ENCODE assay signal across 12 mouse cellular contexts in the genomic region with DNA sequence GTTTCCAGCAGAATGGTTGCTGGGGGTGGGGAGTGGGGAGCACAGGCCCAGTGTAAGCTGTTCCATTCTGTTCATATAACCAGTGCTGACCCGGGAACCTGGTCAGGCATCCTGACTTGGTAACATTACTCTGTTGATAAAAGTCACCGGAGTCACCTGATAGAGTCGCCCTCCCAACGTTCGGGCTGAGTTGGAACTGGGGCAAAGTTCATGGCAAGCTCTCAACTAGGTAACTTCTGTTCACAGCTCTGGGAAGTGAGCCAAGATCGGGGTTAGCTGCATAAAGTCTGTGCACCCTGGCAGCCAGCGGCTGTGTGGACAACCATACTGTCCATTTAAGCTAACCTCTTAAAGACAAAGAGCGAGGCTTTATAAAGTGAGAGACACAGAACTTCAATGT. TPM values are rescaled to one million over a fixed set of nuclear protein-coding genes. Genes with fewer than 3 reads are reported as not detected.
DNase-seq lines count a peak whose midpoint lies in the region; ATAC-seq and TF ChIP-seq lines count a peak whose summit lies in the region.
"Not testable (repeated sequence)": the region's sequence is repeated elsewhere in the genome, so short reads cannot be mapped to it uniquely, and the experiment has no call there.
"Had no signal": no experiment of that assay in that cellular context is flagged by ENCODE, and none has a peak within 500 bp of the region (broad histone marks: within the 10 kb centered on the region; RNA-seq: fewer than 3 reads in every experiment).

No protein-coding gene starts in this region.

- H3K4me2 ChIP-seq in kidney, embryonic 15.5 days; liver, embryonic 14.5 days (ENCODE audit: low read depth); stomach, embryonic 15.5 days: not testable (repeated sequence)

- H3K4me1 ChIP-seq in kidney, embryonic 15.5 days: peaks cover 24% of the 10 kb centered on the region
- not testable (repeated sequence) for H3K4me1 ChIP-seq in liver, embryonic 14.5 days (replicated peaks; ENCODE audit: control insufficient read depth in 2 of 2, insufficient read depth in 2 of 2, low read length in 1 of 2); stomach, embryonic 15.5 days

- H3K9ac ChIP-seq in kidney, embryonic 15.5 days; liver, embryonic 14.5 days (replicated peaks); stomach, embryonic 15.5 days: not testable (repeated sequence)

- H3K4me3 ChIP-seq in kidney, embryonic 15.5 days (replicated peaks); liver, embryonic 14.5 days (ENCODE audit: insufficient read depth in 1 of 2, low read depth in 2 of 2, low read length in 2 of 2); stomach, embryonic 15.5 days (replicated peaks): not testable (repeated sequence)

- H3K27me3 ChIP-seq in kidney, embryonic 15.5 days; liver, embryonic 14.5 days (ENCODE audit: control insufficient read depth, insufficient read depth, low read length); stomach, embryonic 15.5 days (replicated peaks): not testable (repeated sequence)

- TF ChIP-seq CTCF in liver, embryonic 14.5 days (IDR thresholded peaks at IDR 0.05; ENCODE audit: low read depth): not testable (repeated sequence)

- not testable (repeated sequence) for H3K9me3 ChIP-seq in kidney, embryonic 15.5 days (replicated peaks); liver, embryonic 14.5 days (ENCODE audit: control insufficient read depth, low read length); stomach, embryonic 15.5 days

- not testable (repeated sequence) for TF ChIP-seq EP300 in liver, embryonic 14.5 days (IDR thresholded peaks at IDR 0.05; ENCODE audit: low read depth)

- peak; percentile 70 for ATAC-seq in kidney, embryonic 15.5 days (replicated peaks; ENCODE audit: low FRiP score)
- ATAC-seq in liver, embryonic 14.5 days (ENCODE audit: insufficient read depth): peak; percentile 74
- peak; percentile 80; the same call in 1 of the 2 replicates for ATAC-seq in stomach, embryonic 15.5 days (ENCODE audit: insufficient read depth, low FRiP score, low read depth)

- H3K36me3 ChIP-seq in kidney, embryonic 15.5 days; liver, embryonic 14.5 days (replicated peaks; ENCODE audit: control insufficient read depth, insufficient read depth, low read depth); stomach, embryonic 15.5 days: not testable (repeated sequence)

- 32% methylated on average over 8 of the region's 8 CpGs for WGBS in kidney, embryonic 15.5 days
- WGBS in liver, embryonic 14.5 days (ENCODE audit: insufficient replicate concordance): 58% methylated on average over 8 of the region's 8 CpGs
- 42% methylated on average over 8 of the region's 8 CpGs for WGBS in stomach, embryonic 15.5 days

- intact Hi-C loops in heart, postnatal 36 days (cut with DNase I): not testable (repeated sequence)

- 0 out of 2 replicates have a peak overlapping the region, but pooled peaks have one; percentile 9 for H3K27ac ChIP-seq in kidney, embryonic 15.5 days
- not testable (repeated sequence) for H3K27ac ChIP-seq in liver, embryonic 14.5 days
- H3K27ac ChIP-seq in stomach, embryonic 15.5 days: 0 out of 2 replicates have a peak overlapping the region, but pooled peaks have one; percentile 1

- DNase-seq in adrenal gland, postnatal 36 days: peak; percentile 41 to 84
- peak; percentile 96 for DNase-seq in heart, adult 11 months
- DNase-seq in heart, postnatal 36 days: peak; percentile 52 to 71
- peak in 1 of 3 experiments; percentile 25 for DNase-seq in liver, embryonic 14.5 days (ENCODE audit: low read depth in 3 of 3, low spot score in 3 of 3)
- peak; percentile 68 to 74 for DNase-seq in lung, postnatal 4 days

RNA-seq across cellular contexts. Expression of a gene that starts 10.1 kb away (rescaled TPM):
- total RNA-seq in adrenal gland, postnatal 36 days (2021): 10 to 100 TPM in 1 of 2 experiments, 1 to 10 TPM in 1; 5.0 to 22.7 TPM
- 10 to 100 TPM; 75.0 to 91.8 TPM for total RNA-seq in heart, postnatal 36 days (2021)
- 53.7 and 55.2 TPM in 2 replicates for polyA plus RNA-seq in kidney, embryonic 15.5 days (2015; fragmentation: Nextera tagmentation; extraction: Ambion mirVana)
- 12.8 and 14.7 TPM in 2 replicates for polyA plus RNA-seq in liver, embryonic 14.5 days (2012; rRNA removed)
- 28.3 and 35.7 TPM in 2 replicates for polyA plus RNA-seq in liver, embryonic 14.5 days (2014; fragmentation: Nextera tagmentation; extraction: Ambion mirVana)
- polyA plus RNA-seq in stomach, embryonic 15.5 days (2015; fragmentation: Nextera tagmentation; extraction: Ambion mirVana): 51.1 and 62.7 TPM in 2 replicates
- polyA plus RNA-seq: activated CD4-positive, CD25-positive, alpha-beta regulatory T cell, adult 4 months had no signal

RNA-seq across cellular contexts. Expression of a gene that starts 11.6 kb away (rescaled TPM):
- total RNA-seq in adrenal gland, postnatal 36 days (2021): 10 to 100 TPM; 22.0 to 26.7 TPM
- 100 to 1,000 TPM; 139 to 166 TPM for total RNA-seq in heart, postnatal 36 days (2021)
- 37.8 and 39.0 TPM in 2 replicates for polyA plus RNA-seq in kidney, embryonic 15.5 days (2015; fragmentation: Nextera tagmentation; extraction: Ambion mirVana)
- polyA plus RNA-seq in liver, embryonic 14.5 days (2012; rRNA removed): 2.7 and 2.9 TPM in 2 replicates
- 5.5 and 6.0 TPM in 2 replicates for polyA plus RNA-seq in liver, embryonic 14.5 days (2014; fragmentation: Nextera tagmentation; extraction: Ambion mirVana)
- 29.0 and 30.0 TPM in 2 replicates for polyA plus RNA-seq in stomach, embryonic 15.5 days (2015; fragmentation: Nextera tagmentation; extraction: Ambion mirVana)

RNA-seq across cellular contexts. Expression of a gene that starts 14.6 kb away (rescaled TPM):
- total RNA-seq in adrenal gland, postnatal 36 days (2021): not detected
- not detected for total RNA-seq in heart, postnatal 36 days (2021)
- not detected in 2 replicates for polyA plus RNA-seq in kidney, embryonic 15.5 days (2015; fragmentation: Nextera tagmentation; extraction: Ambion mirVana)
- not detected in 2 replicates for polyA plus RNA-seq in liver, embryonic 14.5 days (2012; rRNA removed)
- not detected in 2 replicates for polyA plus RNA-seq in liver, embryonic 14.5 days (2014; fragmentation: Nextera tagmentation; extraction: Ambion mirVana)
- 0.04 TPM in 1 of 2 replicates, not detected in the other for polyA plus RNA-seq in stomach, embryonic 15.5 days (2015; fragmentation: Nextera tagmentation; extraction: Ambion mirVana)
- total RNA-seq: gastrocnemius, postnatal 4 days; left cerebral cortex, adult 8-10 months had no signal
- polyA plus RNA-seq: activated CD4-positive, CD25-positive, alpha-beta regulatory T cell, adult 4 months; forebrain, embryonic 10.5 days; large intestine, adult 2 months had no signal

RNA-seq across cellular contexts. Expression of a gene that starts 38.9 kb away (rescaled TPM):
- total RNA-seq in adrenal gland, postnatal 36 days (2021): 1 to 10 TPM in 1 of 2 experiments, under 1 TPM in 1; 0.96 to 4.6 TPM
- 1 to 10 TPM; 1.2 to 1.3 TPM for total RNA-seq in heart, postnatal 36 days (2021)
- 6.0 TPM in 2 replicates for polyA plus RNA-seq in kidney, embryonic 15.5 days (2015; fragmentation: Nextera tagmentation; extraction: Ambion mirVana)
- polyA plus RNA-seq in liver, embryonic 14.5 days (2012; rRNA removed): 4.8 and 5.0 TPM in 2 replicates
- 7.9 and 8.4 TPM in 2 replicates for polyA plus RNA-seq in liver, embryonic 14.5 days (2014; fragmentation: Nextera tagmentation; extraction: Ambion mirVana)
- 2.4 and 2.6 TPM in 2 replicates for polyA plus RNA-seq in stomach, embryonic 15.5 days (2015; fragmentation: Nextera tagmentation; extraction: Ambion mirVana)
- polyA plus RNA-seq: activated CD4-positive, CD25-positive, alpha-beta regulatory T cell, adult 4 months had no signal

RNA-seq across cellular contexts. Expression of a gene that starts 39.5 kb away (rescaled TPM):
- not detected for total RNA-seq in adrenal gland, postnatal 36 days (2021)
- under 1 TPM in 1 of 2 experiments, not detected in 1; 0.76 TPM for total RNA-seq in heart, postnatal 36 days (2021)
- not detected in 2 replicates for polyA plus RNA-seq in kidney, embryonic 15.5 days (2015; fragmentation: Nextera tagmentation; extraction: Ambion mirVana)
- polyA plus RNA-seq in liver, embryonic 14.5 days (2012; rRNA removed): not detected in 2 replicates
- polyA plus RNA-seq in liver, embryonic 14.5 days (2014; fragmentation: Nextera tagmentation; extraction: Ambion mirVana): not detected in 2 replicates
- polyA plus RNA-seq in stomach, embryonic 15.5 days (2015; fragmentation: Nextera tagmentation; extraction: Ambion mirVana): 0.73 TPM in 1 of 2 replicates, not detected in the other
- total RNA-seq: gastrocnemius, postnatal 4 days had no signal
- polyA plus RNA-seq: activated CD4-positive, CD25-positive, alpha-beta regulatory T cell, adult 4 months; forebrain, embryonic 10.5 days; large intestine, adult 2 months had no signal
